Mouse (Mus musculus): ENCODE data around the gene Acot8. TPM values are rescaled to one million over a fixed set of nuclear protein-coding genes. Genes with fewer than 3 reads are reported as not detected.
"Not testable (repeated sequence)": the region's sequence is repeated elsewhere in the genome, so short reads cannot be mapped to it uniquely, and the experiment has no call there.

Acot8 gene
- polyA plus RNA-seq, 1 experiment = 102 TPM

DNA sequence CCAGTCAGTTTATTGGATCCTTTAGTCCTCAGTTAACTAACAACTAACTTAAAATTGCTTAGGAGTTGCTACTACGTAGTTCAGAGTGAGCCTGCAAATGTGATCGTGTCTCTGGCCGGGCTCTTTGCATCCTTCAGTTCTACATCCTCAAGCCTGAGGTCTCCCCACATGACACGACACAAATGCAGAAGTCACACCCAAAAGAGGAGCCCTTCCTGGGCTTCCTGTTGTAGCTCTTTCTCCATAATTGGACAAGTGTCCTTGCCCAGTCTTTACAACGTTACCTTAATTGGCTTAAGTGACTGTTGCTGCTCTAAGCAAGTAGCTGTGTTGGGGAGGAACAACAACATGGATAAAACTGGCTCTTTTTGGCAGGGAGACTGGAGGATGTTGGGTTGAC is 10.7 kb upstream of the Acot8 start:
- Histone ChIP-seq H3K27ac (ENCODE audit: insufficient read depth, low read depth, low read length) (no peak overlapping the region), H3K36me3 (ENCODE audit: control insufficient read depth, insufficient read depth, low read length) (peaks cover 8% of the 10 kb centered on the region), H3K4me1 (ENCODE audit: control insufficient read depth, insufficient read depth, insufficient read length, low read length) (peaks cover 8% of the 10 kb centered on the region; the same call in 1 of the 2 replicates), H3K4me3 (ENCODE audit: low read depth, low read length) (no peak overlapping the region), H3K27me3 (ENCODE audit: control insufficient read depth, insufficient read depth, low read length) (no peaks in the 10 kb centered on the region)
- TF ChIP-seq CTCF (IDR thresholded peaks at IDR 0.05; ENCODE audit: extremely low read depth, insufficient read length, insufficient replicate concordance, low read depth, low read length) (no peak), POLR2A (IDR thresholded peaks at IDR 0.05; ENCODE audit: low read depth, low read length) (no peak)
- 83% methylated on average over 5 of the region's 5 CpGs for WGBS

- no peaks in the 10 kb centered on the region for H3K27me3 ChIP-seq (ENCODE audit: control insufficient read depth, insufficient read depth, low read length)
Observed at GRCm38 (mm10) chr2:164813557-164813956, 8.9 kb upstream of the Acot8 start.

GRCm38 (mm10) chr2:164806614-164807013 is 1.9 kb upstream of the Acot8 start:
- TF ChIP-seq POLR2A (IDR thresholded peaks at IDR 0.05; ENCODE audit: low read depth, low read length) (no peak), CTCF (IDR thresholded peaks at IDR 0.05; ENCODE audit: extremely low read depth, insufficient read length, insufficient replicate concordance, low read depth, low read length) (no peak)
- 0 out of 2 replicates have a peak overlapping the region, but pooled peaks have one; percentile 1 for H3K4me3 ChIP-seq (ENCODE audit: low read depth, low read length)
- 32% methylated on average over 7 of the region's 7 CpGs for WGBS
- peaks cover 5% of the 10 kb centered on the region for H3K36me3 ChIP-seq (ENCODE audit: control insufficient read depth, insufficient read depth, low read length)
- H3K27me3 ChIP-seq (ENCODE audit: control insufficient read depth, insufficient read depth, low read length) = no peaks in the 10 kb centered on the region
- peak overlapping the region; percentile 5; the same call in 1 of the 2 replicates for H3K27ac ChIP-seq (ENCODE audit: insufficient read depth, low read depth, low read length)
- peaks cover 10% of the 10 kb centered on the region; the same call in 1 of the 2 replicates for H3K4me1 ChIP-seq (ENCODE audit: control insufficient read depth, insufficient read depth, insufficient read length, low read length)

More at GRCm38 (mm10) chr2:164813557-164813956, 8.9 kb upstream of the Acot8 start:
- Histone ChIP-seq H3K4me1 (ENCODE audit: control insufficient read depth, insufficient read depth, insufficient read length, low read length) (peaks cover 8% of the 10 kb centered on the region; the same call in 1 of the 2 replicates), H3K36me3 (ENCODE audit: control insufficient read depth, insufficient read depth, low read length) (peaks cover 4% of the 10 kb centered on the region), H3K4me3 (ENCODE audit: low read depth, low read length) (no peak overlapping the region), H3K27ac (ENCODE audit: insufficient read depth, low read depth, low read length) (peak overlapping the region; percentile 29)
- TF ChIP-seq CTCF (IDR thresholded peaks at IDR 0.05; ENCODE audit: extremely low read depth, insufficient read length, insufficient replicate concordance, low read depth, low read length) = no peak
- no peak for TF ChIP-seq POLR2A (IDR thresholded peaks at IDR 0.05; ENCODE audit: low read depth, low read length)
- WGBS = 31% methylated on average over 2 of the region's 2 CpGs

DNA sequence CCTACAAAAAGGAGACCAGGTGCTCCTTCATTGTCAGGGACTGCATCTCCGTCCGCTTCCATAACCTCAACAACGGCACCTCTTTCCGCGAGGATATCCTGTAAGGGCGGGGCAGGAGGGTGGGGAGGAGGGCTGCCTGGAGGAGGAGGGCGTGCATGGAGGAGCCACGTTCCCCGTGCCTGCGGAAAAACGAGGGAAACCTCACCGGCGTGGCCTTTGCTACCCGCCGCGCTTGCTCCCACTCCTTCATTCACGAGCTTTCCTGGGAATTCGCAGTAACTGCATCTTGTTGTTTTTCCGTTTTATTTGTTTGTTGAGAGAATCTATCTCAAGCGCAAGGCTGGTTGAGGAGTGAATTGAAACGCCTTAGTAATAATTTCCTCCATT is 643 bp upstream of the Acot8 start:
- under 1% methylated on average over 21 of the region's 21 CpGs for WGBS
- Histone ChIP-seq H3K27ac (ENCODE audit: insufficient read depth, low read depth, low read length) (peak overlapping the region; percentile 88), H3K4me3 (ENCODE audit: low read depth, low read length) (peak overlapping the region; percentile 72), H3K36me3 (ENCODE audit: control insufficient read depth, insufficient read depth, low read length) (peaks cover 12% of the 10 kb centered on the region), H3K4me1 (ENCODE audit: control insufficient read depth, insufficient read depth, insufficient read length, low read length) (peaks cover 10% of the 10 kb centered on the region; the same call in 1 of the 2 replicates), H3K27me3 (ENCODE audit: control insufficient read depth, insufficient read depth, low read length) (no peaks in the 10 kb centered on the region)
- TF ChIP-seq CTCF (IDR thresholded peaks at IDR 0.05; ENCODE audit: extremely low read depth, insufficient read length, insufficient replicate concordance, low read depth, low read length) (no peak), POLR2A (IDR thresholded peaks at IDR 0.05; ENCODE audit: low read depth, low read length) (no peak)

GRCm38 (mm10) chr2:164803921-164804313 is 765 bp downstream of the Acot8 start:
- Histone ChIP-seq H3K36me3 (ENCODE audit: control insufficient read depth, insufficient read depth, low read length) (peaks cover 20% of the 10 kb centered on the region), H3K27me3 (ENCODE audit: control insufficient read depth, insufficient read depth, low read length) (no peaks in the 10 kb centered on the region), H3K4me1 (ENCODE audit: control insufficient read depth, insufficient read depth, insufficient read length, low read length) (peaks cover 10% of the 10 kb centered on the region; the same call in 1 of the 2 replicates), H3K4me3 (ENCODE audit: low read depth, low read length) (peak overlapping the region; percentile 79), H3K27ac (ENCODE audit: insufficient read depth, low read depth, low read length) (peak overlapping the region; percentile 52)
- 7% methylated on average over 1 of the region's 1 CpGs for WGBS
- no peak for TF ChIP-seq CTCF (IDR thresholded peaks at IDR 0.05; ENCODE audit: extremely low read depth, insufficient read length, insufficient replicate concordance, low read depth, low read length)

GRCm38 (mm10) chr2:164803201-164803920 is 1.3 kb downstream of the Acot8 start:
- no peaks in the 10 kb centered on the region for H3K27me3 ChIP-seq (ENCODE audit: control insufficient read depth, insufficient read depth, low read length)
- 38% methylated on average over 16 of the region's 16 CpGs for WGBS
- H3K4me1 ChIP-seq (ENCODE audit: control insufficient read depth, insufficient read depth, insufficient read length, low read length) = peaks cover 10% of the 10 kb centered on the region; the same call in 1 of the 2 replicates
- H3K4me3 ChIP-seq (ENCODE audit: low read depth, low read length) = peak overlapping the region; percentile 35
- H3K36me3 ChIP-seq (ENCODE audit: control insufficient read depth, insufficient read depth, low read length) = peaks cover 20% of the 10 kb centered on the region
- H3K27ac ChIP-seq (ENCODE audit: insufficient read depth, low read depth, low read length) = peak overlapping the region; percentile 52
- TF ChIP-seq POLR2A (IDR thresholded peaks at IDR 0.05; ENCODE audit: low read depth, low read length) (no peak), CTCF (IDR thresholded peaks at IDR 0.05; ENCODE audit: extremely low read depth, insufficient read length, insufficient replicate concordance, low read depth, low read length) (no peak)

GRCm38 (mm10) chr2:164800252-164801004 is 4.3 kb downstream of the Acot8 start:
- no peak for TF ChIP-seq CTCF (IDR thresholded peaks at IDR 0.05; ENCODE audit: extremely low read depth, insufficient read length, insufficient replicate concordance, low read depth, low read length)
- TF ChIP-seq POLR2A (IDR thresholded peaks at IDR 0.05; ENCODE audit: low read depth, low read length) = no peak
- H3K36me3 ChIP-seq (ENCODE audit: control insufficient read depth, insufficient read depth, low read length) = peaks cover 44% of the 10 kb centered on the region
- H3K4me1 ChIP-seq (ENCODE audit: control insufficient read depth, insufficient read depth, insufficient read length, low read length) = peaks cover 8% of the 10 kb centered on the region; the same call in 1 of the 2 replicates
- no peaks in the 10 kb centered on the region for H3K27me3 ChIP-seq (ENCODE audit: control insufficient read depth, insufficient read depth, low read length)
- 89% methylated on average over 13 of the region's 13 CpGs for WGBS
- H3K27ac ChIP-seq (ENCODE audit: insufficient read depth, low read depth, low read length) = no peak overlapping the region
- H3K4me3 ChIP-seq (ENCODE audit: low read depth, low read length) = no peak overlapping the region

- not testable (repeated sequence) for H3K27me3 ChIP-seq (ENCODE audit: control insufficient read depth, insufficient read depth, low read length); H3K4me3 ChIP-seq (ENCODE audit: low read depth, low read length); H3K4me1 ChIP-seq (ENCODE audit: control insufficient read depth, insufficient read depth, insufficient read length, low read length); H3K27ac ChIP-seq (ENCODE audit: insufficient read depth, low read depth, low read length)
- 68% methylated on average over 6 of the region's 6 CpGs for WGBS
- peaks cover 57% of the 10 kb centered on the region for H3K36me3 ChIP-seq (ENCODE audit: control insufficient read depth, insufficient read depth, low read length)
Observed at GRCm38 (mm10) chr2:164798554-164798953, 6.1 kb downstream of the Acot8 start.
